Mouse (Mus musculus): ENCODE data around the gene Crybb2.
A peak's percentile ranks its signal among the peaks of the same experiment; 100 is the strongest.

Crybb2 gene

DNA sequence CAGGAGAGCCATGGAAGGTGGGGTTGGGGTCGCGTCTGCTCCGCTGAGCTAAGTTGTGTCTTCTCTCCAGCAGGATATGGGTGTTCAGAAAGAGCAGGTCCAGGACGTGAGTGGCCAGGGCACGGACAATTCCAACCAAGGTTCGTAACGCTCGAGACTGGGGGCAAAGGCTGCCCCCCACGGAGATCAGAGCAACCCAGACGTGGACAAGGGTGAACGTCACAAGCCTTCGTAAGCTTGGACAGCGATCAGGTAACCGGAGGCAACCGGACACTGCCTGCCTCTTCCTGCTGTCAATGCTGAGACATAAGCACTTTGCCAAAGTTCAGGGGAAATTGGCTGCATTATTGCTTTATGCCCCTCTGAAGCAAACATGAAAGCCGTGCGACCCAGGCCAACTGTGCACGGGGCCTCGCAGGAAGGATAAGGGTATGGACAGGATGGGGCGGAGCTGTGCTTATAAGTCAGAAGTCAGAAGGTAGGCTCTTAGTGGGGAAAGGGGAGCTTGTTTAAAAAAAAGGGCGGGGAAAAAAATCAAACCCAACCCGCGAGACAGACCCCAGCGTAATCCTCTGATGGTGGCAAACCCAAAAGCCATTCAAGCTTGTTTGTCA, 20.3 kb upstream of the Crybb2 start:
- DNase-seq, result no peak

DNA sequence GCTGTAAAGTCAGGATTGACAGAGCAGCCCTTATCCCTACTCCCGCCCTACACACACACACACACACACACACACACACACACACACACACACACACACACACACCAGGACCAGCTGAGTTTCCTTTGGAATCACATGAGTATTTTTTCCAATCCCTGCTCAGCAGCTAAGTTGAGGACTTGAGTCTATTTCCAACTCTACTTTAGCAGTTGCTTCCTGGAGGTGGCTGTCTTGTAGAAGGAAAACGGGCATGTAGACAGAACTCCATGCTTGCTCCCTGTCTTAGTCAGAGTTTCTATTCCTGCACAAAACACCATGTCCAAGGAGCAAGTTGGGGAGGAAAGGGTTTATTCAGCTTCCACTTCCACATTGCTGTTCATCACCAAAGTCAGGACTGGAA, 17.5 kb upstream of the Crybb2 start:
- DNase-seq, result no peak

DNA sequence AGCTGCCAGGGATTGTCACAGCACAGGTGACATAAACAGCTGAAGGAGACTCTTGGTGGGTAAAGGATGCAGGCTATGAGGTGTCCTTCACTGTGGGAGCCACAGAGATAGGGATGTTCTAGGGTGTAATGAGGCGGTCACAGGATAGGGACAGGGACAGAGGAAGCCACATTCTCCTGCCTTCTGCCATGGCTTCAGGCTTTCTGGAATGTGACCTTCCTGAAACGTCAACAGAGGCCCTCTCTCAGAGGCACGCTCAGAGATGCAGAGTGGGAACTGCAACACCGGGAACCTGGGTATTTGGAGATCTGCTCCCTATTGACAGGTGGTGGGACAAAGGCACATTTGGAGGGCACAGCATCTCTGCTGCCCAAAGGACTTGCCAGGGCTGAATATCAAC, 17.1 kb upstream of the Crybb2 start:
- no peak for DNase-seq

DNA sequence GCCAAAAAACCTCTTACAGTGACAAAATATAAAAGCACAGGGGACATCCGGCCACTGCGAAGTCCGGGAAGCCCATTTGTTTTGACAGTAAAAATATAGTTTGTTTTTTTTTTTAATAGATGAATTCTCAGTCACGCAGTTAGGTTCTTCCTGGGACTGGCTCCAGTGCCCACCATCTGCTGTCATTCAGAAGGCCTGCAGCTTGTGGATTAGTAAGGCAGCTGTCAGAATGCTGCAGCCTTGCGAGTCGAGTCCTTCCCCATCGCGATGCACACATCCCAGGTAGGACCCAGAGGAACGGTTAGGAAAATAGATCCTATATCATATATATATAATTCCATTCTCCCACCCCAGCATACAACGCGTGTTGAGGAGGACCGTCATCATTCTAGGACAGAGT, 16.5 kb upstream of the Crybb2 start:
- no peak for DNase-seq

DNA sequence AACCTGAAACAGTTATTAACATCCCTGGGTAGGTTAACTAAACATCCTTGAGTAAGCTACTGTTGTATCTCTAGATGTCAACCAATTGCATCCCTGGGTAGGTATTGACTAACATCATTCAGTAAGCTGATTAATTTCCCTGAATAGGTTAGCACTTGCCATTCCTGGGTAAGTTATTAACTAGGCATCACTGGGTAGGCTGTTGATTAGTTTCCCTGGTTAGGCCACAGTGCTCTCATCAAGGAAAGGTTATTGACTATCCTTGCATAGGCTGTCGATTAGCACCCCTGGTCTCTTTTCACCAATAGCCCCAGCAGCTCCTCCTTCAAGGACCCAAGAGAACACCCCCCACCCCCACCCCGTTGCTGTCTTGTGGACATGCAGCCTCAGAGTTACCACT, 16.0 kb upstream of the Crybb2 start:
- no peak for DNase-seq

DNA sequence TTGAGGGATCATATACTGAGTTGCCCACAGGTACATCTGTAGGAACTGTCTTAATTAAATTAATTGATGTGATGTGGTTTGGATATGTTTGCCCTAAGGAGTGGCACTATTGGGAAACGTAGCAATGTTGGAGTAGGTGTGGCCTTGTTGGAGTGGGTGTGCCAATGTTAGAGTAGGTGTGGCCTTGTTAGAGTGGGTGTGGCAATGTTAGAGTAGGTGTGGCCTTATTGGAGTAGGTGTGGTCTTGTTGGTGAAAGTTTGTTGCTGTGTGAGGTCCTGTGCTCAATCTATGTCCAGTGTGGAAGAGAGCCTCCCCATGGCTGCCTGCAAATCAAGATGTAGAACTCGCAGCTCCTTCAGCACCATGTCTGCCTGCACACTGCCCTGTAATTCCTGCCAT, 14.4 kb upstream of the Crybb2 start:
- no peak for DNase-seq

DNA sequence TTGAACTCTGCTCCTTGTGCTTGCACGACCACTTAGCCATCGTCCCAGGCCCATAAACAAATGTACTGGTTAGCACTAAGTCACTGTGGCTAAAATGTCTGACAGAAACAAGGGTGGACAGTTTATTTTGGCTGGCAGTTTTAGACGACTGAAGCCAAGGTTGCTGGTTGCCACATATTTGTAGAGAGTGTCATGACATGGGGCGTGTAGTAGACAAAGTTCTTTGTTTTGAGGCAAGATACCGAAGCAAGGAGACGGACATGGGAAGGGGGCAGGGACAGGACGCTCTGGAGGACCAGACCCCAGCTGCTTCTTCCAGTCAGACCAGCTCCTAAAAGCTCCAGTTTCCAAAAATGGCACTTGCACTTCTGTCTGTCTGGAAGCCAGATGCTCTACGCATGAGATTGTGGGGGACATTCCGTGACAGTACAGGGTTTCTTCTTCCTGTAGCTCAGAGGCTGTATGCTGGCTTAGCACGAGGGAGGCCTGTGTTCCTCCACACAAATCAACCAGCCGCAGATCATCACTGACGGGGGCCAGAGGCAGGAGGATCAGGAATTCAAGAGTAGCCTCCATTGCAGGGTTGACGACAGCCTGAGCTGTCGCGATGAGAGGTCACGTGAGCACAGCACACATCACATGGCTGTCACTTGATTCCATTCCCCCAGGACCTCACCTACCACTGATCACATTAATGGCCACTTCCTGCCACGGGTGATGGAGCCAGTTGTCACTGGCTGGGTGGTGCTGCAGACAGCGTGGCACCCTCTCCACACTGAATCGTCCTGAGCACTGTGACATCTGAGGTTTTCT, 12.6 kb upstream of the Crybb2 start:
- DNase-seq, result no peak

DNA sequence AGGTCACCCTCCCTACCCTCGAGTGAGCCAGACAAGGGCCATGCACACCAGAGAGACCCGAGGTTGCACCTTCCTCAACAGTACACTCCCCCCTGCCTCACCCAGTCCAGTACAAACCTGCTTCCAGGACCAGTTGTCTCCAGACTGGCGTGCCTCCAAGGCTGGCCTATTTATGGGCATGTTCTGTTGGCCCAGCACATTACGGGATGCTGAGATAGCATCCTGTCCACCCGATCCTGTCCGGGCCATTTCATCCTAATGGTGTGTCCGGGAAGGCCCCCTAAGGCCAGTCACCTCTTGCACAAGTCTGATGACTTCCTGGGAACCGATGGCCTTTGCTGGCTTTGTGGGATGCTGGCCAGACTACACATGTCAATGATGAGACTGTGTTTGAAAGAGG, 11.5 kb upstream of the Crybb2 start, which contains the start of gene Crybb3:
Gene Crybb3, minus strand, starts transcription at position 146 of the 400 bp plus-strand sequence.
- DNase-seq, result no peak

DNA sequence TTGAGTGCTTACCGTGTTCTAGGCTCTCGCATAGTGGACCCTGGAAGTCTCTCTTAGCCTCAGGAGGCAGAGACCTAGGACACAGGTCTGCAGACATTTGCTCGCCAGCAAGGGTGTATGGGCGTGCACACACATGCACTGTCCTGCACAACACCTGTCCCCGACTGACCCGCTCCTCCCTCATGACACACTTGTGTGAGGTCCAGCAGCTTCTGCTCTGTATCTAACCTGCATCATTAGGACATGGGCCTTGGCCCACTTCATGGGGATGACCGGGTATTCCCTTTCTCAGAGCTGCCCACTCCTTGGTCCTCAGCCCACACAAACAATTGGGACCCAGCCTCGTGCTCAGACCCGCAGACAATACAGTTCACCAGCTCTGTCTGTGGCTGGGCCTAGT, 11.1 kb upstream of the Crybb2 start:
- no peak for DNase-seq

DNA sequence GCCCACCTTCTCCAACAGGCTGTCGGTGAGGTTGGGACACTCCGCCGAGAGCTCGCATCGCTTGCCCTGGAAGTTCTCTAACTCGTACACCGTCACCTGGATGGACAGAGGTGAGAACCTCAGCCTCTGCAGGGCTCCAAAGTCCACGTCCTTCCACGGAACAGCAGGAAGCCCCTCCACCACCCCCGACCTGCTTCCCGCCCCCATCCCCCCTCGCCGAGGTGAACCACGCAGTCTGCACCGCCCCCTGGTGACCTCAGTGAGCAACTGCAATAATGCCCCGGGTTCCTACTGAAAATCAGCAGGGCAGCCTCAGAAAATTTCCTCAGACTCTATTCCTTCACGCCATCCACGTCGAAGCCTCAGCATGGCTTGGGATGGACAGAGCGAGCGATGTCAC, 9.9 kb upstream of the Crybb2 start:
- DNase-seq, result peak; percentile 23 to 33

DNA sequence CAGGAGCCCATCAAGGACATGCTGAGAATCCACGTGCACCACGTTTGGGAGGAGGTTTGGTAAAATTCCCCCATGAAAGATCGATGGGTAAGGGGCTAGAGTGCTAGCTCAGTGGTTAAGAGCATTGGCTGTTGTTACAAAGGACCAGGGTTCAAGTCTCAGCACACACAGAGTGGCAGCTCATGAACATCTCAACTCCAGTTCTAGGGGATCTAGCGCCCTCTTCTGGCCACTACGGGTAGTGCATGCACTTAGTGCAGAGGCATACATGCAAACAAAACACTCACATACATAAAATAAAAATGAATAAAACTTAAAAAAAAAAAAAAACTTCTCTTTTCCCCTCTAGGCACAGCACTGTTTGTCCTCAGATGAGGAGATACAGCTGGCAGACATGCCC, 8.8 kb upstream of the Crybb2 start:
- peak; percentile 23 for DNase-seq

DNA sequence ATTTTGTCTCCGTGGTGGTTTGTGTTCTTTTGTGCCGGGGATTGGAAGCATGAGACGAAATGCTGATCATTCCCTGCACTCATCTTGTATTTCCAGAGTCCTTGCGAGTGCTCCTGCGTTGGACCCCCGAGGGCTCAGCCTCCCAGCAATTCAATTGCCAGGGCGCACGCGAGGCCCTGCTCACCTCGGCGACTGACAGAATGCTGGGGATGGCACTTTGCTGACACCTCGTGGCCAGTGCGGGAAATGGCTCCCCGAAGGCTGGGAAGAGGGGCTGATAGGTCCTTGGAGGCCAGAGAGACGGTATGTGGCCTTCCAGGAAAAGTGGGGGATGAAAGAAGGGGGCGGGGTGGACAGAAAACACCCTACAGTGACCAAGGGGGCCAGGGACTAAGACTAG, 15.6 kb downstream of the Crybb2 start:
- DNase-seq, result peak; percentile 74 to 77

DNA sequence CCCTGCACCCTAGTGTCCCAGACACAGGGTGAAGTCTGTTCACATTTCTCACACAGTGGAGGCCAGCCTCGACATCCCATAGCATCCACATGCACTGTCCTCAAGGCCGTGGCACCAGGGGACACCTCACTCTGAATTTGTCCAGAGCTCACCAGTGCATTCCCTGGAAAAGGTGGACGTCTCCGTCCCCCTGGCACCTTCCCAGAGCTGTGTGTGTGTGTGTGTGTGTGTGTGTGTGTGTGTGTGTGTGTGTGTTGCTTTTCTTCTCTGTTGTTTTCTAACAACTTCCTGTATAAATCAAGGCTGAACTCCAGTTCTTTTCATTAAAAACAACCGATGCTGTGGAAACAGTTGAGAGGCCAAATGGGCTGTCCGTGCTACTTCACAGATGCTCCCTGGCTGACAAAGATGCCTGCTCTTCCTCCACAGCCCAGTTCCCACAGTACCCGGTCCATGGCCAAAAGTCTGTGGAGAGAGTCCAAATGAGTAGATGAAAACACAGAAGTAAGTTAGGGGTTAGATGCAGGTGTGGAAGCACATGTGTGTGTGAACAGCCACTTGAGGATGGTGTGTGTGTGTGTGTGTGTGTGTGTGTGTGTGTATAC, 19.2 kb downstream of the Crybb2 start:
- no peak for DNase-seq

DNA sequence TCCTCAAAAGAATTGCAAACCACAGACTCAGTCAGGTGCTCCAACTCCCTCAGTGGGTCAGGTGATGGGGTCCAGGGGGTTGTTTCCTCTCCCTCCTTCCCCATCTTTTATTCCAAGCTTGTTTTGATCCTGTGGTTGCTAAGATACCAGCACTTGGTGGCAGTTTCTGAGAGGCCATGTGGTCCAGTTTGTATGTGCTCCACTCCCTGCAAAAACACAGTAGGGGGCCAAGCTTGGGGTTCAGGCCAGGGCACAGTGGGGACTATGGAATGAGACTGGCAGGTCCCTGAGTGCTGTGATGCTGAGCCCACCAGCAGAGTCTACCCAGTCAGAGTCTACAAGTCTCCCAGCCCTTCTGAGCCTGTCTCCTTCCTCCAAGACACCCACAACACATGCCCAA, 20.0 kb downstream of the Crybb2 start:
- DNase-seq, result no peak

DNA sequence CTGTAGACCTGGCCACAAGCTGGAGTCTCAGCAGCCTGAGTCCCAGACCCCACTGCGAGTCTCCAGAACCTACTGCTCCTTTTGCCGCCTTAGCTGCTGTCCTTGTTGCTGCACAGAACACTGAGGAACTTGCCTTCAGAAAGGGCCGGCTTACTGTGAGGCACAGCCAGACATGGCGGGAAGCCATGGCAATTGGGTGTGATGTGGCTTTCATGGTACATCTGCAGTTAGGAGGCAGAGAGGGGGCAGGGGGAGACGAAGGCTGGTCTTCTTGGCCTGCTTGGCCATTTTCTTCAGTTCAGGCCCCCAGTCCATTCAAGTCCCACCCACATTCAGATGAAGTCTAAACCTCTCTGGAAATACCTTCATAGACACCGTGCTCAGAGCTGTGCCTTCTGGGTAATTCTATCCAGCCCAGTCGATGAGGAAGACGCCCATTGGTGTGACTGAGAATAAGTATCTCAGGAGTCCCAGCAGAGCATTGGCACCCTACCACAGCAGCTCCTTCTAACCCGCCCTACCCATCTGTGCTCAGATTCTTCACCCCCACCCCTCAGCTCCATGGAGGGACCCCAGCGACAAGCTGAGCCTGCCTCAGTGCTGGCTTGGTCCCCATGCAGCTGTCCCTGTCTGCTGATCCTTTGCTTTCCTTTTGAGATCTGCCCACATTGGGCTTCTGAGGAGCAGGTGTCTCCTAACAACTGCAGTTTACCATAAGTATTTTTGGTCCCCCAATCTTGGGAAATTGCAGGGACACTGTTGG, 24.2 kb downstream of the Crybb2 start:
- DNase-seq, result no peak

DNA sequence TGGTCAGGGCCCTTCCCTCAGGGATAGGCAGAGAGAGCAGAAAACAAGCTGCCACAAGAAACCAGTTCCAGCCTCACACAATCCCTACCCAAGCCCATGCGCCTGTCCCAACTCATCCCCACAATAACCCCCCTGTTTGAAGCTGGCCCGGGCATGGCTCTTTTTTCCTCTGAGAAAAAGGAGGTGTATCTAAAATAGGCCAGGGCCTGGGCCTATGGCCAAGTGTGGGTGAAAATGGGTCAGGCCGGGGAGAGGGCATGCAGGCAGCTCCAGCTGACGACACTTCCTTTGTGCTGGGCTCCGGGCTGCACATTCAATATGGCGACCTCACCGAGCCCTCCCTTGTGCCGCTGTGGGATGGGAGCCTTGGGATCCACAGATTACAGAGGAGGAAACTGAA, 26.4 kb downstream of the Crybb2 start:
- DNase-seq, result no peak

DNA sequence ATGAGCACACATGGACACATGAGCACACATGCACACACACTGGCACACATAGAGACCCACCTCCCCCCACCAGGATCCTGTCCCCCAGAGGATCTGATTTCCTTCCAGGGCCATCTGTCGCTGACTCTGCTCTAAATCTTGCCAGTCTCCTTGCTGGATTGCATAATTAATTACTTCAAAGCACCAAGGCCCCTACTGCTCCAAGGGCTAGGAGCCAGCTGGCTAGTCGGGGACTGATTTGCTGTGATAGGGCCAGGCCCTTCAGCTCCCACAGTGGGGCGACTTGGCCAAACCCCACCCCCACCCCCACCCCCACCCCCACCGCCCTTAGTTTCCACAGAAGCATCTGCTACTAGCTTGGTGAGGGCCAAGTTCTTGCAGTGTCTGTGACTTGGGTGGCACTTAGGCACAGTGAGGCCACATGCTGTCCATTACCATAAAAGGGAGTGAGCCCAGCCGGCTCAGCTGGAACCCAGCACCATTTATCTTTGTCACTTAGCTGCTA, 28.3 kb downstream of the Crybb2 start:
- DNase-seq, result no peak

DNA sequence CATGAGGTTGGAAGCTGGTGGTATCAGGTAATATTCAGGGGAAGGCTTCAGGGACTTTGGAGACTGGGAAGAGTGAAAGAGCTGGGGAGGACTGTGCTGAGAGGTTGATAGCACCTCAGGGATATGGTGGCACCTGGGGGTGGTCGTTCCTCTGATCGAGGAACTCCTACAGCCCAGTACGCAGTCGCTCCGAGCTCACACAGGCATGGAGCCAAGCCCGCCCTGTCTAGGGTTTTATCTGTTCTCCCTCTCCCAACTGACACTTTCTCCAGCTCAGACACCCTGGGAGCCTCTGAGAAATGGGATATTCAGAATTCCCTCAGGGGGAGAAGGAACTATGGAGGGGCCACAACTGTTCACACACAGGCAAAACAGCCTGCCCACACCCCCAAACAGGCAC, 29.1 kb downstream of the Crybb2 start:
- no peak for DNase-seq

DNA sequence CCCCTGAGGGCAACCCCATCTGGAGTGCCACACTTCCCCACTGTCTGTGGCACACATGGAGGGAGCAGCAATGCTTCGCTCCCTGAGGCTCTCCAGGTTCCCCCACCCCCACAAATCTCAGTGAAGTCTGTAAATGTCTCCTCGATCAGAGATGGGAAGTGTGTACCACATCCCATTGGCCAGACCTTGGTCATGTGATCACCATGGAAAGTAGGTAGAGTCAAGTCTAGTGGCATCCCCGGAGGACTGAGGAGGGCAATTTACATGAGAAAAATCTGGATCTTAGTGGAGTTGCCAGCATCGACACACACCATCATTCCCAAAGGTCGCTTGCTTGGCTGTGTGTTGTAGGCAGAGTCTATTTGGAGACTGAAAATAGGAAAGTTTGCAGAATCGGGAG, 31.3 kb downstream of the Crybb2 start:
- DNase-seq, result no peak

DNA sequence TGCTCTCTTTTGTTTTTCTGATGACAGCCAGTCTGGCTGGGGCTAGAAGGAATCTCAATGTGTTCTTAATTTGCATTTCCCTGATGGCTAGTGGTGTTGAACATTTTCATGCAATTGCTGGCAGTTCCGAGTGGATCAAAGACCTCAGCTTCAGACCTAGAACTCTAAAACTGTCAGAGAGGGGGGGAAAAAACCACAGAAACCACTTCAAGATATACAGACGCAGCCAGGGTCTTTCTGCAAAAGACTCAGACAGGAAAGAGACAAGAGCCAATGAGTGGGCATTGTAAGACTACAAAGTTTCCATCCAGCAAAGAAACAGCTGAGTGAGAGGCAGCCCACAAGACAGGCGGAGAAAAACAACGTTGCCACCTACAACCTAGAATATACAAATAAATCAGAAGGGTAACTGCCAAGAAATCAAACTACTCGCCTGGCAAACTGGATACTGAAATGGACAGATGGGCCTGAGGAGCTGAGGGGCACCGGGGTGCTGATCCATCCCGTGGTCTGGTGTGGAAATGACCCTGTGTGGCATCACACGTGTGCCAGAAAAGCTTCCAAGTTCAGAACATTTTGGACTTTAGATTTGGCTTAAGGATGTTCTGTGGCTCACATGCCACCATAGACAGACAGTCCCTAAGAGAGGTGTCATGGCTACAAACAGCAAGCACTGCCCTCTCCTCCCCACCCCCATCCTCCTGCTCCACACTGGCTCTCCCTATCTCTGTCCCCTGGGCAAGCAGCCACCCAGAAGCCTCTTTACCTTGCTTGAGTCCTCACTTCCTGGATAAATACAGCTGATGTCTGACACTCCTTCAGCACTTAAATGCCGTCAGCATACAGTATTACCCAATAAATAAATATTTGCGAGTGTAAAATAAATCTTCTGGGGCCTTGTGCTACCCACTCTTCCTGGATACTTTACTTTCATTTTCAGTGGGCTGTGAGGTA, 34.5 kb downstream of the Crybb2 start:
- DNase-seq, result no peak

DNA sequence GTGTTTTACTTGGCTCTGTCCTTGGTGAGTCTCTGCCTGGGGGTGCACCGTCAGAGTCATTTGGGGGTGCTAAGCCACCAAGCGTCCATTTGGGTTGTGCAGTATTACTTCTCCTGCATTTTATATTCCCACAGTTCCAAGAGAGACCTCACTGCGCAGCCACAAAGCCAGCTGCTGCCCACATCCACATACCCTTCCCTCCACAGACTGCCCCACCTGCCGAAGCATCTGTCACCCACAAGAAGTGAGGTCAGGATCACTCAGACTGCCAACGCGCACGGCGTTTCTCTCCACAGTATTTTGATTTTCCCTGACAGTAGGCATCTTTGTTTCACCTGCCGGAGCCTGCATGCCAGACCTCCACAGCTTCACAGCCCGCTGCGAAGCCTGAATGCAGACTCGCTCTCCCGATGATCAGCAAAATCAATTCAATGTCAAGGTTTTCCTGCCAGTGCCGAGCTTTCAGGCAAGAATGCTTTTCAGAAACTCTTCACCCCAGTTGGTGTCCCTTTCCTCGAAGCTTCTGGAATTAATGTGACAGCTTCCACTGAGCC, 38.6 kb downstream of the Crybb2 start:
- no peak for DNase-seq

DNA sequence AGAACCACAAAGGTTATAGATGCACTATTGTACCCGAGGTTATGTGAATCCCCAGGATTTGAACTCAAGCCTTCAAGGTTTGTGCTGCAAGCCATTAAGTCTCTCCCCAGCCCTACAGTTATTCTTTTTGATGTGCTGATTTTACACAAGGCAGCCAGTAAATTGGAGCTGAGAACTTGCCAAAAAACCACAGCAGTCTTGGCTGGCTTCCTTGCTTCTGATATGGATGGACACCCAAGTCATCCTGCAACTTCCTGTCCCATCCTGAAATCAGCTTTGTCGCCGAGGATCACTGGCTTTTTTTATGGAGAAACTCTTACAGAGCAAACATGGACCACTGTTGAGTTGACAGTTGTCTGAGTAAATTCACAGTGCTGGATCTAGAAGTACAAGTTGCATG, 39.8 kb downstream of the Crybb2 start:
- no peak for DNase-seq
